Mouse (Mus musculus) R1 (cell line): ENCODE measurements at regions not wholly inside any gene's neighbourhood (a gene's known extent, or its start where the extent isn't known, plus 50 kb on each side); places are given as distances from the start of the nearest gene placed in this dataset.

Source experiments
- DNase-seq: peaks from one replicate; pipeline ENCODE4 v3.0.0-alpha.2; 2018; ENCODE audit warnings: low read depth, low spot score

DNA sequence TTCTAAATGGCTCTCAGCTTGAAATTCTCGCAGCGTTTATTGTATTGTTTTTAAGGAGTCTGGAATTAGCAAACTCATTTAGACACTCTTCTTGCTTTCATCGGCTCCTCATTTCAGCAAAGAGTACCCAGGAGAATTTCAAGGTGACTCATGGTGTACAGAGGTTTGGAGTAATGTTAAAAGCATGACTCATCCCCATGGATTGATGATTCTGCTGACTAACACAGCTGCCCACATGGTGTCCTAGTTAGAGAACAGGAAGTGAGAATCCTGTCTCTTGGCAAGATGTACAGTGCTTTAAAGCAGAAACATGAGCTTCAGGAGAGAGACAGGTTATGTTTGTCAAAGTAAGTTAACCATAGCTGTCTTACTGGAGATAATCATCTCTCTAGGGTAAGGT lies 1133.6 kb upstream of the Cited2 start:
- DNase-seq, result peak; percentile 3

DNA sequence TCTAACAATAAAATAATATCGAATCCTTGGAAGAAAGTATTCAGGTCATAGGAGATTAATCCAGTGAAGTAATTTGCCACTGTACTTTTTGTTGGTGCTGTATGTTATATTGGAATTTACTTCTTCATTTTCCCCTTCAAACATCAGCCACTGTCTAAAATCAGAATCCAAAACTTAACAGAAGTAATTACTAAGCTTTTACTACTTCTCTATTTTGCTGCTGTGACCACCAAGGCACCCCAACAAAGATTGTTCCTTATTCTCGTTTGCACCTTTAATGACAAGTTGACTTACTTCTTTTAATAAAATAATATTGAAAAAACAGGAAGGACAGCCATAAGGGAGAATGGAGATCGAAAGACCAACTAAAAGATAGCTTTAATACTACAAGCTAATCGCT lies 1130.1 kb upstream of the Cited2 start:
- DNase-seq, result no peak

DNA sequence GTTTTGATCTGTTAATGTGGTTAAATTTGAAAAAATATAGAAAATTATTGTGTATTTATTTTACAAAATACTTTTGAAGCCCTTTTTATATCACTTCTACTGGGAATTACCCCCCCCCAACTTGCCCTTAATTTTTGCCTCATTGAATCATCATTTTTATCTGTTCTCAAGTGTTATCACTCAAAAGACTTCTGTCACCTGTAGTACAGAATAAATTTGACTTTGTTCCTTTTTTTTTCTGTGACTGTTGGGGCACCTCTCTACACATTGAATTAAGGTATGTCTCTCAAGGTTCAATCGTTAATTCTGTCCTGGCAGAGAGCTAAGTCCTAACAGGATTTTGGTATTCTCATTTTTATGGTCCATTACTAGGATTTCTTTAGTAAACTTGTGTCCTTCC lies 1123.0 kb upstream of the Cited2 start:
- DNase-seq, result no peak

DNA sequence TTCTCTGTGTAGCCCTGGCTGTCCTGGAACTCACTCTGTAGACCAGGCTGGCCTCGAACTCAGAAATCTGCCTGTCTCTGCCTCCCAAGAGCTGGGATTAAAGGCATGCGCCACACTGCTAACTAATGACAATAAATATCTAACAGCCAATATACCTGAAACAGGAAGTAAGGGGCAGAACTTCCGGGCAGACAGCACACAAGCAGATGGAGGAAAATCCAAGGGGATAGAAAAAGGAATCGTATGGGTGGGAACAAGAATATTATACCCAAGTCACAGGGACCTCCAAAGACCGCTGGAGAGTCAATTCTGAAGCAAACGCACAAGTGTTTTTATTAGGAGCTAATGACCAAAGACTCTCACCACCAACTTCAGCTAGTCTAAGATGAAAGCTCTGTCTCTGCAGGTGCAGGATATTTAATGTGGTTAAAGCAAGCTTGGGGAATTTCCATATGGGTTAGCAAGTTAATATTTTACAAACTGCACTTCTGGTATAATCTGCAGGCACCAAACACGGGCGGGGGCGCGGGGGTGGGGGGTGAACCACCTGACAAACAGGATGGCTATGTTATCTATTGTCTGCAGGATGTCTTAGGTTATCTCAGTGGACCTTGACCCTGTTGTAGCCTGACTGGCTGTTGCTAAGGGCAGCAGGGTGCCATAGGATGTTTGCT lies 1122.3 kb upstream of the Cited2 start:
- no peak for DNase-seq

DNA sequence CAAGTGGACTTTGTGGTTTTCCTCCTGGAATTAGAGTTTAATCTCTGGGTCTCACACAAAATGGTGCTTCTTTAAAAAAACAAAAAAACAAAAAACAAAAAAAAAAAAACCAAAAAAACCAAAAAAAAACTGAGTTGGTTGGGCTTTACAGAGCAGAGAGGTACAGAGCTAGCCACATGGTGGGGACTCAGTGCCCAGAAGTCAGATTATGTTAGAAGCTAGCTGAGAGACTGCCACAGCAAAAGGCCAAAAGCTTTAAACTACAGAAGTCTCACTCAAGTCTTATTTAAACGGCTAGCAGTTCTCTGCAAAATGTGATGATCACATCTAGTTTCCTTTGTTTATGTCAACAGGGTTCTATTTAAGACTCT lies 1121.8 kb upstream of the Cited2 start:
- no peak for DNase-seq

DNA sequence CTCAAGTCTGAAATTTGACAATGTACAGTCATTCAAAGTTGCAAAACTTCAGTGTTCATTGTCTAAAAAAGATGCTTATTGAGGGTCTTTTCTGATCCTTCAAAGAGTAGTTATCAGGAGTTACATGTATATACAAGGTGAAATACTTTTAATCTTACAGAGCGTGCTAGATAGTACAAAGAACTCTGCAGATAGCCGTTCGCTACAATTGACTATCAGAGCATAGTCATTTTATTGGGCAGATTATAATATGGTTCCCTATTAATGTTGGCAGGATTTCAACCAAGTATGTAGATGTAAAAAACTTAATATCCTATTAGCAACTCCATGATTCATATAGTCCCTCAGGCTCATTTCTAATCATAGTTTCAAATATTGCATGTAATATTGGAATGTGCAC lies 1114.7 kb upstream of the Cited2 start:
- DNase-seq, result no peak

DNA sequence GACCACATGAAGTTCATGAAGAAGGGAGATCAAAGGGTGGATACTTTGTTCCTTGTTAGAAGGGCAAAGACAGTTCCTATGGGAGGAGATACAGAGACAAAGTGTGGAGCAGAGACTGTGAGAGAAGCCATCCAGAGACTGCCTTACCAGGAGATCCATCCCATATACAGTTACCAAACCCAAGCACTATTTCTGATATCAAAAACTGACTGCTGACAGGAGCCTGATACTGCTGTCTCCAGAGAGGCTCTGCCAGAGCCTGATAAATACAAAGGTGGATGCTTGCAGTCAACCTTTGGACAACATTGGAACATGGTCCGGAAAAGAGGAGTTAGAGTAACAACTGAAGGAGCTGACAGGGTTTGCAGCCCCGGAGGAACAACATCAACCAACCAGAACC lies 1104.3 kb upstream of the Cited2 start:
- no peak for DNase-seq

DNA sequence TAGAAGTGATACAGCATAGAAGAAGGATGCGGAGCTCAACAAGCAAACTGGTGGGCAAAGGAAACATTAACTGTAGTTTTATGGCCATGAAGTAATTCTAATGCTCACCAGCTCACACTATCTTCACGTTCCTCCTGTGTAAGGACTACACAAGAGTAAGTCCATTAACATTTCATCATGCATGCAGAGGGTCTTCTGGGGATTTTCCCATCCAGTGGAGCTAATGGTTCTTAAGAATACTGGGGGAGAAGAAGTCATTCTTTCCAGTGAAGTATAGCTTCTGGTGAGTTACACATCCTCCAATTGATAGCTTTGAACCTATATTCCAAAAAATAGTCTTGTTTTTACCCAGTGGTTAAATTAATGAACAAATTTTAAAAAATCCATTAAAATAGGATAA lies 1103.4 kb upstream of the Cited2 start:
- no peak for DNase-seq

DNA sequence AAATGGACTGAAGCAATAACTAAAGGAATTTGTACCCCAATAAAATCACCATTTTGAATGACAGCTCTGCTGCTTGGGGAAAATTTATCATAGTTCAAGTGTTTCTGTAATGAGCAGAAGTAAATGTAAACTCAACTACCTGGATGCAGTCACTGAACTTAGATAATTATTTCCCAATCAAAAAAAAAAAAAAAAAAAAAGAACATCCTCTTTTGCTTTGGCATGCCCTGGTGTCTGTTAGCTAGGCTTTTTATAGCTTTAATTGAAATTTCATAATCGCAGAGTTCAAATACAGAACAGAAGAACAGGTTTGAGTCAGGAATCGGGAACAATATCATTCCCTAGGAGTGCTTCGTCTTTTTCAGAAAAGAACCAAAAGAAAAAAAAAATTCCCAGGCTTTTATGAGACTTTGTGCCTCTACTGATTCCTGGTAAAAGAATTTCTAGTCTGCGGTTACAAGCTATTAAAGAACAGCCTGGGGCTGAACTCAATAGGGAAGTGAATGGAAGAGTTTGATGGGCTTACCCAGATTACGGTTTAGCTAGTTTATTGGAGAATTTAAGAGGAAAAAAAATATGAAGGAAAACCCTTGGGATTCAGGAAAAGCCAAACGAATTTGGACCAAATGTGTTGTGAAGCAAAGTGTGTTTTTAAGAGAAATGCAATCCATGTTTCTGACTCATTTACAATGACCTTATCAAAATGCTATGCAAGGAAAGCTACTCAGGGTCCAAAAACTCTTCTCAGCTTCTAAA lies 1102.0 kb upstream of the Cited2 start:
- no peak for DNase-seq

DNA sequence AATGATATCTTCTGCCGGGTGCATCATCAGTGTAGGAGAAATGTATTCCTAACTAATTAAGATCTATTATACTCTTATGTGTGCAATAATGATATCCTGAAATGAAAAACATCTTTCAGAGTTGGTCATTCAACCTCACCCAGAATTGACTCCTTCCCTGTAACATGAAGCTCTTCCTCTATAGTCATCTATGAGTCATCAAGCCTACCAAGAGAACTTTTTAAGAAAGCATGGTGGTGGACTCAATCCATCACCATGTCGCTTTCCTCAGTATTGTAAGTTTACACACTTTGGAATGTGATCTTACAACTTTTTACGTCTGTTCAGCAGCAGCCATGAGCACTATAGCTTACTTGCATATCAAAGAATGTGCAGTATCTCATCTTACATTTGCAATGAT lies 1100.2 kb upstream of the Cited2 start:
- no peak for DNase-seq

DNA sequence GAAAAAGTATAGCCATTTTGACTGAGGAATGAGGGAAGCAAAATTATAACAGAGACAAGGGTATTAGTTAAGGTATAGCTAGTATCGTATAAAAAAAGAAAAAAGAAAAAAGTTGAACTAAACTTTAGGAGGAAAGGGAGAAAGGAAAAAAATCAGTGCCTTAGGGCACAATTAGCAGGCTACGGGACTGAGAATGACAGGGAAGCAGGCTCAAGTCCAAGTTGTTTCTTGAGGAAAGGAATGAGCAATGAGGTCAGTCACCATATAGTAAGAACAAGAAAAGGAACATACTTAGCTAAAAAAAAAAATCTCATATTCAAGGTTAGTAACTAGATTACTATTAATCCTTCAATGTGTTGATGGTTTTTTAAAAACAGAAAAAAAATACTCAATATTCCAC lies 1089.8 kb upstream of the Cited2 start:
- DNase-seq, result no peak

DNA sequence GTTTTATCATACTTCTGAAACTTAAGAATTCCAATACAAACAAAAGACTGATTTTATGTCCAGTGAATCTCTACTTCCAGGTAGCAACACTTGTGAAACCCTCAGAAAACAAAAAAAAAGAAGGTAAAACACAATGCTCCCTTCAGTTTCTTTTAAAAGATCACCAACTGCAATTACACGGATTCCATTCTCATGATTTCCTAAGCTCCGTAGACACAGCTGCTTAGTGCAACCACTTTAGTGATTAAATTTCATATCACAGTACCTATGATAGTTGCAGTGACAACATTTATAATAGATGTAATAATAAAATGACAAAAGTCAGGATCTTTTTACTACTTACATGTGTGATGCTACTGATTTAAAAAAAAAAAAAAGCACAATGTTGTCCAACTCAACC lies 1087.6 kb upstream of the Cited2 start:
- DNase-seq, result no peak

DNA sequence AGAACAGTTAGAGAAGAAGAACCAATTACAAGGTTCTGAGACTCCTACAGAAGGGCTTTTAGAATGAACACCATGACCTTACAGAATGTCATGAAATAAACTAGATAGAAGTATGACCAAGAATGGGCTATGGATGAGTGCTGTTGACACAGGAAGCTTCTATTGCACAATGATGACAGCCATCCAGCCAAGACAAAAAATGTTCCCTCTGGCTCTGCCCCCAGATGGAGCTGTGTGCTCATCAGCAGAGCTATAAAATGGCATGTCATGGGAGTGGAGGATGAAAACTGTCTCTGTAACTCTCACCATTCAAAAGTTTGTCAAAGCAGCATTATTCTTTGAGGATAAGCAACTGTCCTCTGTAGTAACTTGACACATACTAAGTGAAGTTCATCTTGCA lies 1086.0 kb upstream of the Cited2 start:
- DNase-seq, result no peak

DNA sequence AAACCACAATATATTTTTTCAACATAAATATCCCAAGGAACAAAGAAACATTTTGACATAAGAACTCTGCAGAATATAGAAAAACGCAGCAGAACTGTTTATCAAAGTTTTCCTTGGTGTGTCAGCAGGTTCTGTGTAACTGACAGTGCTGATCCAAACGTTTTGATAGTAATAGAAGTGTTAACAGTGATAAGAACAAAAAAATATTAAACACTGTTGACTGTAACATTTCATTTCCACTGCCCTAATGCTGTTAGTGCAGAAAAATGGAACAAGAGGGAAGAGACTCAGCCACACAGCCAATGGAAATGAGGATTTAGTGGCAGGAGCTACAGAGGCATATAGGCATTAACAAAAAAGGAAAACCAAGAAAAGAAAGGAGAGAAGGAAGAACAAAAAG lies 1084.9 kb upstream of the Cited2 start:
- no peak for DNase-seq

DNA sequence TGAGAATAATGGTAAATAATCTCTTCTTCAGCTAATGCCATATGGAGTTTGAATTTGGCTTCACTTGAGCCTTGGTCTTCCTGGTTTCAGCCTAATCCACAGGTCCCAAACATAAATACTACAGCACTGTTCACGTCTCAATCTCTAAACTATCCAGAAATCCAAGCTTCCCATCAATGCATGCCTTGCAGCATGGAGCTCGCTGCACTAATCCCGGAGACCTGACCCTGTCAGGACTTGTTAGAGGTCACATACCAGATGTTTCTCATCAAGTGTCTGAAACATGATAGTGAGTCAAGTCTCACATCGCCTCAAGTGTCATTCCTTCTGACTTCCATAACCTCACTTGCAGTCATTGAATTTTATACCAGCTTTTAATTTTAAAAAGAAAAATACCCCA lies 1082.9 kb upstream of the Cited2 start:
- DNase-seq, result no peak

DNA sequence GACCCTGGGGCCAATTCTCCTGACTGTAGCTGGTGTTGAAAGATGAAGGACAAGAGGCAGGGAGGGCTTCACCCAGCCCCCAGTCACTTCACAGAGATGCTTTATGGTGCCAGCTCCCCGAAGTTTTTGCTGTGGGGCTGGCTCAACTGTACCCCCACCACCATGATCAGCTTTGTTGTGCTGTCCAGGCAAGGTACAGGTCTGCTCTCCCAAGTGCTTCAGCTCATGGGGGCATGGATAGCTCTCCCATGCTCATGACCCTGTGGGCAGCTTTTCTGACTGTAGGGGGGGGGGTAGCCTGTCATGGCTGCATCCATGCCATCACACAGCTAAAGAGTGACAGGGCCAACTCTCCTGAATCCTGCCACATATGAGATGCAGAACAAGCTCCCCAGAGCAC lies 1072.9 kb upstream of the Cited2 start:
- DNase-seq, result no peak

DNA sequence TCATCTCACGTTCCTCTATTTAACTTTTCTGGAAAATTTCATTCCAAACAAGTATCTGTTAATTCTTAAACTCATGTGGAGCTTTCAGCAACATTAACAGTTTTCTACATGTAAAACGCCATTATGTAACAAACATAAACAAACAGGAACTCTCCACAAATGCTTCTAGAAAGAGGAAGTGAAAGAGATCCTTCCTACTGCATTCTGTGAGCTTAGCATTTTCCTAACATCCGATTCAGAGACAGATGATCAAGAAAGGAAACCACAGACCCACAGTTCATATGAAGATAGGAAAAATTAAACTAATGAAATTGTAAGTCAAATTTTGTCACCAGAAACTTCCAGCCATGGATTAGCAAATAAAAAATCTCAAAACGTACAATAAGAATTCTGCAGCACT lies 1070.6 kb upstream of the Cited2 start:
- DNase-seq, result no peak

DNA sequence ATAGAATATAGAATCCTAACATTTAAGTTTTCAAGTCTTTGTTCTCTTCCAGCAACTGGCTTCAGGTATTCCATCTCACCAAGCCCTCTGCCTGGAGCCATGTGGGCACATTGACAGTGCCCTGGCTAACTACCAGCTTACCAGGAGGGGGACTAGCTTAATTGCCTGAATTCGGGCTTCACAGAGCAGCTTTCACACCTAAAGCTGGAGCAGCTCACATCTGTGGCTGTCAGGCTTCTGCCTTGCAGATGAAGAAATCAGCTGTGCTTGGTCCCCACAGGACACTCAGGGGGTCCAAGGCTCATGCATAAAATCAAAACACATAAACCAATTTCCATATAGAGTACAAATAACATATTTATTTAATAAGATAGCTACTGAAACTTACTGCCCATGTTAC lies 1058.5 kb upstream of the Cited2 start:
- DNase-seq, result no peak

DNA sequence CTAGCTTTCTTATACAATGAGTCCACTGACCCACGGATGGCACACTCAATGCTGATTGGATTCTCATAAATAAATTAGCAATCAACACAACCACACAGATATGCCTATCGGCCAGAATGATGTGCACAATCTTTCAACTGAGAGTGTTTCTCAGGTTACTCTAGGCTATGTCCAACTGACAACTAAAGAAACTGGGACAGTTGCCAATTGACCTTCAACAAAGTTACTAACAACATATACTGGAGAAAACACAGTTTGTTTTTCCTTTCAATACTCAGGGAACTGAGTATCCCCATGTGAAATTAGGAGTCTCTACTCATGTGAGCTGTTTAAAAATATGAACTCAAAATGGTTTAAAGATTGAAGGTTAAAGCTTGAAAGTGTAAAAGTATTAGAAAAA lies 1052.7 kb upstream of the Cited2 start:
- DNase-seq, result no peak

DNA sequence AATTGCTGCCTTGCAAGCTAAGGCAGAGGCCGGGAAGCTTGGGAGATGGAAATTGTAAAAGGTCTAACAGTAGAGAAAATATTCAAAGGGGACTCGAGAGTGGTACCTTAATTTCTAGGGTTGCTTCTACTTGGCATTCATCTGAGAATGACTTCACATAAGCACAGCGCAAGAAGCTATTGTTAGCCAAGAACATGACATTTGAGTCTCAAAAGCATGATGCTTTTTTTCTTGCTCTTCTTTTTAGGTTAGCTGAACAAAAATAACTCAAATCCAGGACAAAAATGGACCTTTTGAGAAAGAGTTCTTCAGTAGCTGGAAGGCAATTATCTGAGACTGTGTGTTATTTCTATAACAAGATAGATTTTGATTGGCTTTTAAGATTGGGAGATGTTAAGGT lies 1042.0 kb upstream of the Cited2 start:
- DNase-seq, result no peak

DNA sequence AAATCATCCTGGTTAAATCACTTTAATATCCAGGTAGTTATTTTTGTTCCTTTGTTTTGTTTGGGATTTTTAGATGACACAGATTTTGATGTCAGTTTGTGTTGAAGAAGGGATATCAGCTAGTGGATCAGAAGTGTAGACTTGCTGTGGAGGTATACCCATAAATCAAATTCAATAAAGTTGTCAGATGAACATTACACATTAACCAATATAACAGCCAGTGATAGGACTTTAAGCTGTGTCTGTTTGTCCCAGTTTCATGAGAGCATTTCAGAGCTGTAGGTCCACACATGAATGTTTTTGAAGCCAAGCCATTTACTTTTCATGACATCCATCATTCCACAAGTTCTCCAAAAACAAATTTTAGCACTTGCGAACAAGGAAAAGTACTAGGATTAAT lies 1037.7 kb upstream of the Cited2 start:
- no peak for DNase-seq

DNA sequence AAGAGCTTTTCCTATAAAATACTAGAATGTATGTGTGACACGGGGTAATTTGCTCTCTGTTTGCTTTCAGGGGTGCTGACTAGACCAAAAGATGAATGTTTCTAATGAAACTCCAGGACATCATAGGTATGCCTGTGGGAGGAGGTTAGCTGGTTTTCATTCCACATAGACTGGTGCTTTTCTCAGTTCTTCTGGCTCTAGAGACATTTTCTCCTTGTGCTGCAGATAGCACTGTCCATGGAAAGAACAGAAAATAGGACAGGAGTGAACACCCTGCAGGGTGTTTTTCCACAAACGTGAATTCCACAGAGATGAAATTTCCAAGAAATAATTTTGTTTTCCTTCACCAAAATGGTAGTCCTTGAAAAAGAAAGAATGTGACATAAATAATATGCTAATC lies 1016.0 kb upstream of the Cited2 start:
- no peak for DNase-seq

DNA sequence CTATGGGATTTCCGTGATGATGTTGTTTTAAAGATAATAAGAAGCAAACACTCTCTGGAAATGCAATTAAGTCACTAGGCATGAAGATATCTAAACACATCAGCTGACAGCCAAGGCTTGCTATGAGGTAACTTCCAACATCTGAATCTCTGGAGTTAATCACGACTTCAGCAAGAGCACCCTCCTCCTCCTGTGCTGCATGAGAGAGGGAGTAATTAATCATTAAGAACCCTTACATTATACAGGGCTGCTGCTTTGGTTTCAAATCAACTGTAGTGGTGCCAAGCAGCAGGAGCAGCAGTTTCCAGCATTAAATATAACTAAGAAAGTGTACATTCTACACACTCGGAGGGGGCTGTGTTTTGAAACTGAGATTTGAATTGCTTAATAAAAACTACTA lies 1009.9 kb upstream of the Cited2 start:
- DNase-seq, result no peak

DNA sequence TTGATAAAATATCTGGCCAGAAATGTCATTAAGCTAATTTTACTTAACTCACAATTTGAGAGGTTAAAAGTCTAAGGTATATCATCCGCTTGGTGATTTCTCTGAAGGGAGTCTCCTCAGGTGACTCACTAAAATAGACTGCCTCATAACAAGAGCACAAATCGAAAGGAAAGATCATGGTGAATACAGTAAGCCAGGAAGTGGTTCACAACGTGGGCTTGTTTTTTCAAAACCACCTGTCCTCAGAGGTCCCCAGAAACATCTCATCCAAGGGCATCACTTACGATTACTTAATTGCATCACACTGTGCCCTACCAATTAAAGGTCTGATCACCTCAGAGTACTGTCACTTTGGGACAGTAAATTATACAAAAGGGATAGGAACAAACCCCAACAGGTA lies 1009.0 kb upstream of the Cited2 start:
- no peak for DNase-seq
